ENCODE assay signal across 23 mouse cellular contexts in the genomic region with DNA sequence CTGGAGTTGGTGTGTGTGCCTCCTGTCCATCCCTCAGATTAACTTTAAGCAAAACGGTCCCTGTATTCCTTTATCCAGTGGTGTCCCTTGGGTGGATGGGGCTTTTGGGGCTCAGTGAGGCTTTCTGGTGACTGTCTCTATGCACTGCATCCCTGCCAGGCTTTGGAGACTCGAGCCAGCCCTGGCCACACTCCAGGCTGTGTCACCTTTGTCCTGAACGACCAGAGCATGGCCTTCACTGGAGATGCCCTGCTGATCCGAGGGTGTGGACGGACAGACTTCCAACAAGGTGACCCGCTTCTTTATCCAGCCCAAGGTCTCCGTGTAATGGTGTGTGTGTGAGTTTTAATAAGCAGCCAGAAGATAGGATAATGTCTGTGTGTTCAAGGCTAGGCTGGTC. TPM values are rescaled to one million over a fixed set of nuclear protein-coding genes. Genes with fewer than 3 reads are reported as not detected.
"Had no signal": no experiment of that assay in that cellular context is flagged by ENCODE, and none has a peak within 500 bp of the region (broad histone marks: within the 10 kb centered on the region; RNA-seq: fewer than 3 reads in every experiment).

No protein-coding gene starts in this region.

- H3K27me3 ChIP-seq: megakaryocyte, embryonic 14.5 days had no signal

- H3K9ac ChIP-seq: intestine, embryonic 15.5 days; limb, embryonic 12.5 days; limb, embryonic 15.5 days; liver, embryonic 14.5 days; lung, embryonic 15.5 days; midbrain, embryonic 13.5 days; neural tube, embryonic 13.5 days; stomach, embryonic 15.5 days had no signal

- H3K4me3 ChIP-seq: intestine, embryonic 15.5 days; limb, embryonic 12.5 days; limb, embryonic 15.5 days; lung, embryonic 15.5 days; megakaryocyte, embryonic 14.5 days; midbrain, embryonic 10.5 days; midbrain, embryonic 13.5 days; myocyte; neural tube, embryonic 13.5 days; stomach, embryonic 15.5 days had no signal

- H3K27ac ChIP-seq: intestine, embryonic 15.5 days; limb, embryonic 12.5 days; limb, embryonic 15.5 days; liver, embryonic 14.5 days; midbrain, embryonic 10.5 days; midbrain, embryonic 13.5 days; neural tube, embryonic 13.5 days; stomach, embryonic 15.5 days had no signal

- H3K4me2 ChIP-seq: intestine, embryonic 15.5 days; limb, embryonic 12.5 days; limb, embryonic 15.5 days; lung, embryonic 15.5 days; midbrain, embryonic 13.5 days; neural tube, embryonic 13.5 days; stomach, embryonic 15.5 days had no signal

- H3K9me3 ChIP-seq: intestine, embryonic 15.5 days; limb, embryonic 12.5 days; limb, embryonic 15.5 days; lung, embryonic 15.5 days; megakaryocyte, embryonic 14.5 days; midbrain, embryonic 13.5 days; neural tube, embryonic 13.5 days; stomach, embryonic 15.5 days had no signal

- H3K36me3 ChIP-seq: lung, embryonic 15.5 days; midbrain, embryonic 13.5 days; neural tube, embryonic 13.5 days; stomach, embryonic 15.5 days had no signal

- ATAC-seq: intestine, embryonic 15.5 days; midbrain, embryonic 13.5 days; midbrain, embryonic 16.5 days had no signal

- DNase-seq: kidney, adult 11 months; kidney, postnatal 14 days; left cerebral cortex, postnatal 4 days; lung, adult 18-20 months; lung, postnatal 36 days; retina, postnatal 1 day; right cerebral cortex, postnatal 25 days; spleen, adult 18-20 months; thymus, adult 2 months; thymus, postnatal 14 days; thymus, postnatal 4 days had no signal

RNA-seq across cellular contexts. Expression of a gene that starts 4.5 kb away (rescaled TPM):
- polyA plus RNA-seq: midbrain, embryonic 10.5 days; midbrain, embryonic 13.5 days; midbrain, embryonic 16.5 days; neural tube, embryonic 13.5 days had no signal

RNA-seq across cellular contexts. Expression of a gene that starts 30.3 kb away (rescaled TPM):
- polyA plus RNA-seq: midbrain, embryonic 13.5 days; myocyte had no signal
